Mouse (Mus musculus) CH12.LX (cell line): Measurements from ENCODE around the gene Adamtsl1. TPM values are rescaled to one million over a fixed set of nuclear protein-coding genes. Genes with fewer than 3 reads are reported as not detected.

ENCODE experiments used
- DNase-seq: peaks from one replicate; pipeline ENCODE4 v3.0.0-alpha.2; 2013; ENCODE audit errors: extremely low read depth
- H3K27ac ChIP-seq: 2 replicates; pipeline ENCODE4 v1.5.1; 2012; ENCODE audit warnings: low read depth, mild to moderate bottlenecking, control low read depth, moderate library complexity; ENCODE audit not compliant: insufficient read depth
- H3K27me3 ChIP-seq: replicated peaks from 2 replicates; pipeline ENCODE3; 2012; ENCODE audit warnings: inconsistent platforms
- H3K36me3 ChIP-seq, 2 experiments: replicated peaks in 1 of 2; 2 replicates each; pipeline versions ENCODE3 to v1.6.1; 2012; ENCODE audit warnings: inconsistent platforms in 1 of 2, low read length in 1 of 2, mild to moderate bottlenecking in 1 of 2, mixed read lengths in 1 of 2, moderate library complexity in 1 of 2; ENCODE audit not compliant: control insufficient read depth in 1 of 2, insufficient read depth in 1 of 2
- H3K4me1 ChIP-seq, 2 experiments: 2 replicates each; pipeline ENCODE4 v1.6.1; 2012; ENCODE audit warnings: inconsistent platforms in 1 of 2, moderate library complexity in 1 of 2; ENCODE audit not compliant: insufficient read depth in 2 of 2, control insufficient read depth in 1 of 2
- H3K4me2 ChIP-seq: 2 replicates; pipeline ENCODE4 v1.6.1; 2012; ENCODE audit warnings: low read depth, mild to moderate bottlenecking, control low read depth; ENCODE audit not compliant: poor library complexity, insufficient read depth, severe bottlenecking
- H3K4me3 ChIP-seq, 3 experiments: fragments of 150-350 bp in 1 of 3; sonication (generic) in 1 of 3; replicated peaks in 1 of 3; 2 replicates each; pipeline versions ENCODE3 to v1.5.1; 2011 to 2012; ENCODE audit warnings: low read depth in 2 of 3, low read length in 2 of 3, mild to moderate bottlenecking in 2 of 3, moderate library complexity in 2 of 3, control low read depth in 1 of 3, improper control_type of control experiment in 1 of 3, inconsistent platforms in 1 of 3, mixed read lengths in 1 of 3; ENCODE audit not compliant: poor library complexity in 1 of 3
- H3K79me2 ChIP-seq: replicated peaks from 2 replicates; pipeline ENCODE4 v1.6.1; 2012; ENCODE audit warnings: mild to moderate bottlenecking, moderate library complexity; ENCODE audit not compliant: control insufficient read depth, poor library complexity, insufficient read depth, severe bottlenecking; ENCODE audit errors: extremely low read depth
- H3K9ac ChIP-seq: 2 replicates; pipeline ENCODE4 v1.6.1; 2012; ENCODE audit warnings: low read depth, mild to moderate bottlenecking, control low read depth, moderate library complexity; ENCODE audit not compliant: insufficient read depth
- H3K9me3 ChIP-seq: replicated peaks from 2 replicates; pipeline ENCODE3; 2012; ENCODE audit warnings: low read length, inconsistent platforms, mixed read lengths
- BHLHE40 ChIP-seq: IDR thresholded peaks from 2 replicates; pipeline ENCODE4 v1.6.1; 2011; ENCODE audit warnings: mild to moderate bottlenecking, low read depth, low read length, improper control_type of control experiment
- CTCF ChIP-seq, 2 experiments: IDR thresholded peaks in 1 of 2; conservative IDR thresholded peaks in 1 of 2; 2 replicates each; pipeline ENCODE4 v1.5.1; 2011 to 2012; ENCODE audit warnings: low read depth in 2 of 2, low read length in 2 of 2, improper control_type of control experiment in 1 of 2, inconsistent platforms in 1 of 2, mild to moderate bottlenecking in 1 of 2, moderate library complexity in 1 of 2
- ELF1 ChIP-seq: IDR thresholded peaks from 2 replicates; pipeline ENCODE4 v1.6.1; 2014; ENCODE audit warnings: low read depth, mild to moderate bottlenecking, inconsistent platforms, low read length, improper control_type of control experiment
- EP300 ChIP-seq: IDR thresholded peaks from 2 replicates; pipeline ENCODE4 v1.6.1; 2011; ENCODE audit warnings: low read length, improper control_type of control experiment
- GABPA ChIP-seq: IDR thresholded peaks from 2 replicates; pipeline ENCODE4 v1.6.1; 2012; ENCODE audit warnings: low read depth, low read length, improper control_type of control experiment, inconsistent platforms; ENCODE audit not compliant: insufficient replicate concordance
- HCFC1 ChIP-seq: IDR thresholded peaks from 2 replicates; pipeline ENCODE4 v1.6.1; 2012; ENCODE audit warnings: low read depth, mild to moderate bottlenecking, inconsistent platforms, low read length, improper control_type of control experiment
- IRF4 ChIP-seq: IDR thresholded peaks from 2 replicates; pipeline ENCODE4 v1.6.1; 2014; ENCODE audit warnings: low read depth, mild to moderate bottlenecking, inconsistent platforms, low read length, improper control_type of control experiment
- JUND ChIP-seq: conservative IDR thresholded peaks from 2 replicates; pipeline ENCODE4 v1.6.1; 2011; ENCODE audit warnings: low read depth, low read length, improper control_type of control experiment
- KAT2A ChIP-seq: IDR thresholded peaks from 2 replicates; pipeline ENCODE4 v1.6.1; 2012; ENCODE audit warnings: low read length, improper control_type of control experiment, inconsistent platforms; ENCODE audit not compliant: insufficient replicate concordance
- MAFK ChIP-seq: IDR thresholded peaks from 2 replicates; pipeline ENCODE4 v1.6.1; 2011; ENCODE audit warnings: low read length, improper control_type of control experiment; ENCODE audit not compliant: insufficient replicate concordance
- MXI1 ChIP-seq: IDR thresholded peaks from 2 replicates; pipeline ENCODE4 v1.6.1; 2011; ENCODE audit warnings: mild to moderate bottlenecking, low read depth, low read length, improper control_type of control experiment
- NELFE ChIP-seq: IDR thresholded peaks from 2 replicates; pipeline ENCODE4 v1.6.1; 2011; ENCODE audit warnings: low read depth, low read length, improper control_type of control experiment
- NRF1 ChIP-seq: IDR thresholded peaks from 2 replicates; pipeline ENCODE4 v1.6.1; 2014; ENCODE audit warnings: low read depth, mild to moderate bottlenecking, inconsistent platforms, low read length, improper control_type of control experiment, moderate library complexity
- POLR2A ChIP-seq: IDR thresholded peaks from 2 replicates; pipeline ENCODE4 v1.6.1; 2011; ENCODE audit warnings: low read depth, mild to moderate bottlenecking, improper control_type of control experiment, low read length
- POLR2AphosphoS2 ChIP-seq: IDR thresholded peaks from 2 replicates; pipeline ENCODE4 v1.6.1; 2011; ENCODE audit warnings: low read depth, low read length, improper control_type of control experiment
- RCOR1 ChIP-seq: conservative IDR thresholded peaks from 2 replicates; pipeline ENCODE4 v1.6.1; 2012; ENCODE audit warnings: low read depth, mild to moderate bottlenecking, inconsistent platforms, low read length, improper control_type of control experiment
- SIN3A ChIP-seq: IDR thresholded peaks from 2 replicates; pipeline ENCODE4 v1.6.1; 2012; ENCODE audit warnings: low read length, improper control_type of control experiment, inconsistent platforms
- SMC3 ChIP-seq: IDR thresholded peaks from 2 replicates; pipeline ENCODE4 v1.6.1; 2011; ENCODE audit warnings: low read depth, low read length, improper control_type of control experiment
- USF1 ChIP-seq: IDR thresholded peaks from 2 replicates; pipeline ENCODE4 v1.6.1; 2014; ENCODE audit warnings: low read depth, mild to moderate bottlenecking, inconsistent platforms, low read length, improper control_type of control experiment
- ZC3H11A ChIP-seq: IDR thresholded peaks from 2 replicates; pipeline ENCODE4 v1.6.1; 2012; ENCODE audit warnings: low read depth, mild to moderate bottlenecking, inconsistent platforms, low read length, improper control_type of control experiment
- ZKSCAN1 ChIP-seq: IDR thresholded peaks from 2 replicates; pipeline ENCODE4 v1.6.1; 2012; ENCODE audit warnings: low read depth, inconsistent platforms, low read length, improper control_type of control experiment, borderline replicate concordance
- ZMIZ1 ChIP-seq: IDR thresholded peaks from 2 replicates; pipeline ENCODE4 v1.6.1; 2012; ENCODE audit warnings: low read depth, mild to moderate bottlenecking, inconsistent platforms, low read length, improper control_type of control experiment
- ZNF384 ChIP-seq: IDR thresholded peaks from 2 replicates; pipeline ENCODE4 v1.6.1; 2012; ENCODE audit warnings: low read depth, low read length, improper control_type of control experiment, inconsistent platforms
- dilution Hi-C: fragments of 300-500 bp; cut with MboI; formaldehyde crosslinking; loops from 2 replicates; pipeline ENCODE4 v1.14.3; 2020; ENCODE audit warnings: low sequenced_read_pairs; ENCODE audit not compliant: extremely low pct_unique_long_range_greater_than_20kb, extremely low pct_ligation_motif_present
- in situ Hi-C: fragments of 300-500 bp; cut with MboI; formaldehyde crosslinking; loops from 3 replicates; pipeline ENCODE4 v1.14.3; 2019; ENCODE audit warnings: low sequenced_read_pairs, low pct_ligation_motif_present, low pct_unique_long_range_greater_than_20kb, mixed read lengths
- polyA plus RNA-seq: library from polyadenylated mRNA; unstranded; fragments of >175 nt; gene quantifications from 2 replicates; pipeline ENCODE4 v1.2.1, GENCODE M21; 2012; ENCODE audit warnings: low read depth; ENCODE audit not compliant: insufficient read length
- total RNA-seq, 2 experiments: library from RNA; depleted of rRNA; stranded (reverse); fragments of 300-350 nt in 1 of 2; fragments of >200 nt in 1 of 2; gene quantifications; 2 replicates each; pipeline ENCODE4 v1.2.3; 2012 to 2014

Adamtsl1 gene
- total and polyA plus RNA-seq, 3 experiments: not detected

GRCm38 (mm10) chr4:85507491-85507890 is 6.5 kb upstream of the Adamtsl1 start:
- dilution Hi-C loops (no loop called here), in situ Hi-C loops (no loop called here)
- Histone ChIP-seq H3K79me2 (no peaks in the 10 kb centered on the region), H3K36me3 (no peaks in the 10 kb centered on the region), H3K4me2 (no peak overlapping the region), H3K27ac (no peak overlapping the region), H3K9me3 (peaks cover 50% of the 10 kb centered on the region), H3K27me3 (no peaks in the 10 kb centered on the region), H3K4me1 (no peaks in the 10 kb centered on the region), H3K4me3 (no peak overlapping the region), H3K9ac (no peak overlapping the region)
- DNase-seq: no peak
- TF ChIP-seq GABPA (no peak), CTCF (conservative IDR thresholded peaks at IDR 0.05 in 1 of 2, IDR thresholded peaks at IDR 0.05 in 1 of 2; ENCODE audit: low read depth in 2 of 2, low read length in 2 of 2) (no peak), ZKSCAN1 (no peak), IRF4 (no peak), JUND (no peak), POLR2AphosphoS2 (no peak), SIN3A (no peak)

- Histone ChIP-seq H3K4me2 (no peak overlapping the region), H3K36me3 (no peaks in the 10 kb centered on the region), H3K4me3 (no peak overlapping the region), H3K27me3 (no peaks in the 10 kb centered on the region), H3K27ac (no peak overlapping the region), H3K4me1 (no peaks in the 10 kb centered on the region), H3K9ac (no peak overlapping the region), H3K9me3 (peaks cover 69% of the 10 kb centered on the region), H3K79me2 (no peaks in the 10 kb centered on the region)
- in situ Hi-C loops: no loop called here
- dilution Hi-C loops: no loop called here
- TF ChIP-seq NELFE: no peak
- TF ChIP-seq MAFK: no peak
- no peak for TF ChIP-seq SIN3A
- no peak for TF ChIP-seq SMC3
- TF ChIP-seq USF1: no peak
- TF ChIP-seq MXI1: no peak
- TF ChIP-seq HCFC1: no peak
- TF ChIP-seq EP300: no peak
- TF ChIP-seq IRF4: no peak
- no peak for TF ChIP-seq KAT2A
- TF ChIP-seq NRF1: no peak
- TF ChIP-seq BHLHE40: no peak
- no peak for TF ChIP-seq ZC3H11A
- no peak for TF ChIP-seq ZMIZ1
- no peak for TF ChIP-seq RCOR1
- no peak for TF ChIP-seq POLR2A
- no peak for TF ChIP-seq ZNF384
- TF ChIP-seq ELF1: no peak
- DNase-seq: no peak
Measured at GRCm38 (mm10) chr4:85513288-85513687, 684 bp upstream of the Adamtsl1 start.
